Mouse (Mus musculus) c-Kit-positive CD71-negative TER-119-negative erythroid progenitor cells, embryonic 14.5 days (primary cell): Measurements from ENCODE around the gene Kdm2b.
"Not testable (repeated sequence)": the region's sequence is repeated elsewhere in the genome, so short reads cannot be mapped to it uniquely, and the experiment has no call there.

Source experiments
- DNase-seq: peaks from one replicate; pipeline ENCODE4 v3.0.0-alpha.2; 2013; ENCODE audit warnings: low read depth

Kdm2b gene

GRCm38 (mm10) chr5:123010806-123011205 lies 21.2 kb upstream of the Kdm2b start:
- no peak for DNase-seq

GRCm38 (mm10) chr5:123009873-123010272 lies 20.2 kb upstream of the Kdm2b start:
- DNase-seq, result no peak

- no peak for DNase-seq
Measured at GRCm38 (mm10) chr5:123008877-123009493, 19.4 kb upstream of the Kdm2b start.

GRCm38 (mm10) chr5:123005716-123006592 lies 16.3 kb upstream of the Kdm2b start:
- DNase-seq, result no peak

GRCm38 (mm10) chr5:123000901-123001300 lies 11.3 kb upstream of the Kdm2b start:
- DNase-seq, result no peak

GRCm38 (mm10) chr5:122997205-122998204 lies 7.9 kb upstream of the Kdm2b start:
- DNase-seq, result no peak

GRCm38 (mm10) chr5:122994910-122995309 lies 5.3 kb upstream of the Kdm2b start:
- DNase-seq, result no peak

- DNase-seq, result peak; percentile 97
Measured at GRCm38 (mm10) chr5:122994303-122994846, 4.8 kb upstream of the Kdm2b start.

GRCm38 (mm10) chr5:122993811-122994210 lies 4.2 kb upstream of the Kdm2b start:
- DNase-seq, result no peak

- DNase-seq, result no peak
Measured at GRCm38 (mm10) chr5:122991350-122992004, 1.9 kb upstream of the Kdm2b start.

- no peak for DNase-seq
Measured at GRCm38 (mm10) chr5:122990411-122991160, 963 bp upstream of the Kdm2b start.

- peak; percentile 58 for DNase-seq
Measured at GRCm38 (mm10) chr5:122989001-122989525, 560 bp downstream of the Kdm2b start.

GRCm38 (mm10) chr5:122988021-122988751 lies 1.4 kb downstream of the Kdm2b start:
- no peak for DNase-seq

GRCm38 (mm10) chr5:122987211-122988020 lies 2.2 kb downstream of the Kdm2b start:
- DNase-seq, result no peak

GRCm38 (mm10) chr5:122986091-122986493 lies 3.5 kb downstream of the Kdm2b start:
- DNase-seq, result no peak

GRCm38 (mm10) chr5:122985276-122985675 lies 4.3 kb downstream of the Kdm2b start:
- no peak for DNase-seq

- DNase-seq, result no peak
Measured at GRCm38 (mm10) chr5:122984483-122984882, 5.1 kb downstream of the Kdm2b start.

- DNase-seq, result no peak
Measured at GRCm38 (mm10) chr5:122978970-122979369, 10.7 kb downstream of the Kdm2b start.

- not testable (repeated sequence) for DNase-seq
Measured at GRCm38 (mm10) chr5:122974701-122975100, 14.9 kb downstream of the Kdm2b start.
